Mouse (Mus musculus) frontal cortex, postnatal 36 days (tissue): ENCODE results near the gene Aloxe3.

Experiments
- DNase-seq, 2 experiments: peaks; one replicate each; pipeline ENCODE4 v3.0.0; 2022; ENCODE audit warnings: low spot score in 2 of 2

Aloxe3 gene

GRCm38 (mm10) chr11:69107676-69108075 is 18.0 kb upstream of the Aloxe3 start:
- DNase-seq = no peak

GRCm38 (mm10) chr11:69108223-69108622 is 17.5 kb upstream of the Aloxe3 start:
- DNase-seq = no peak

DNA sequence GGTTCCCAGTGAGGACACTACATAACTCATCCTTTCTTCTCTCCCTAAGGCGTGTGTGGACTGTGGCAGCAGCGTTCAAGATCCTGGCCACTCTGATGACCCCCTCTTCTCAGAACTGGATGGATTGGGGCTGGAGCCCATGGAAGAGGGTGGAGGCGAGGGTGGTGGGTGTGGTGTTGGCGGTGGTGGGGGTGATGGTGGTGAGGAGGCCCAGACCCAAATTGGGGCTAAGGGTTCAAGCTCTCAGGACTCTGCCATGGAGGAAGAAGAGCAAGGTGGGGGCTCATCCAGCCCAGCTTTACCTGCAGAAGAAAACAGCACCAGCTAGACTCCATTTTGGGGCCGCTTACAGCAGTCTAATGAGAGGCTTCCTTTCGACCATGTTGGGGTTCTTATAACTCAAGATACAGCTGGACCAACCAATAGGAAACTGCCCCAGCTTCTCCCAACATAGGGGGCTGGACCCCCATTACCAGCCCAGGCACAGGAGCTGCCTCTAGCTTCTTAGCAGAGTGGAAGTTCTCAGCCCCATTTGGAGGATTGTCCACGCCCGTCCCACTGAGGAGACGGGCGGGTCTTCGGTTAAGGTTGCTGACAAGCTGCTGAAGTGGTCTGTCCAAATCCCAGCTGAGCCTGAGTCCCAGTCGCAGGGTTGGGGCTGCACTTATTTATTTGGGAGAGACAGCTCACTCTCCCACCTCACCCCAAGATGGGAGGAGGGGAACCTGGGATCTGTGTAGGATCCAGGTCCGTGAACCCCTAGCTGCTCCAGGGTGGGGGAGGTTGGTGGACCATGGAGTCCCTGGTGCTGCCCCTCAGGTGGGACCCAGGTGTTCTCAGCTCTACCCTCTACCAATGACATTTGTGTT is 16.4 kb upstream of the Aloxe3 start:
- DNase-seq = peak in 1 of 2 experiments; percentile 11

GRCm38 (mm10) chr11:69110319-69111046 is 15.2 kb upstream of the Aloxe3 start:
- peak; percentile 87 to 95 for DNase-seq

- DNase-seq = peak in 1 of 2 experiments; percentile 25
Measured at GRCm38 (mm10) chr11:69111051-69111810, 14.5 kb upstream of the Aloxe3 start.

GRCm38 (mm10) chr11:69111865-69112264 is 13.8 kb upstream of the Aloxe3 start:
- peak; percentile 19 to 45 for DNase-seq

- no peak for DNase-seq
Measured at GRCm38 (mm10) chr11:69114018-69114417, 11.7 kb upstream of the Aloxe3 start.

DNA sequence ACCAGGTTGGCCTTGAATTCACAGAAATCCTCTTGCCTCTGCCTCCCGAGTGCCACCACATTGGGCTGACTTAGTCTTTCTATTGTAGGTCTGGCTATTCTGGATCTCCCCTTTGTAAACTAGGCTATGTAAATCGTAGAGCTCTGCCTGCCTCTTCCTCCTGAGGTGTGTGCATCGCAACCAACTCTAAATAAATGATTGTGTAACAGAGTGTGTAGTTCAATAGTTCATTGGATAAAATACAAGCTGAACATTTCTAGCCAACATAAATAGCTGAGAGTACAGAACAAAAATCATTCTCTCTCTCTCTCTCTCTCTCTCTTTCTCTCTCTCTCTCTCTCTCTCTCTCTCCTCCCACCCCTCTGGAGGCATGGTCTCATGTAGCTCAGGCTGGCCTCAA is 11.1 kb upstream of the Aloxe3 start:
- no peak for DNase-seq

- DNase-seq = no peak
Measured at GRCm38 (mm10) chr11:69116843-69117242, 8.9 kb upstream of the Aloxe3 start.

DNA sequence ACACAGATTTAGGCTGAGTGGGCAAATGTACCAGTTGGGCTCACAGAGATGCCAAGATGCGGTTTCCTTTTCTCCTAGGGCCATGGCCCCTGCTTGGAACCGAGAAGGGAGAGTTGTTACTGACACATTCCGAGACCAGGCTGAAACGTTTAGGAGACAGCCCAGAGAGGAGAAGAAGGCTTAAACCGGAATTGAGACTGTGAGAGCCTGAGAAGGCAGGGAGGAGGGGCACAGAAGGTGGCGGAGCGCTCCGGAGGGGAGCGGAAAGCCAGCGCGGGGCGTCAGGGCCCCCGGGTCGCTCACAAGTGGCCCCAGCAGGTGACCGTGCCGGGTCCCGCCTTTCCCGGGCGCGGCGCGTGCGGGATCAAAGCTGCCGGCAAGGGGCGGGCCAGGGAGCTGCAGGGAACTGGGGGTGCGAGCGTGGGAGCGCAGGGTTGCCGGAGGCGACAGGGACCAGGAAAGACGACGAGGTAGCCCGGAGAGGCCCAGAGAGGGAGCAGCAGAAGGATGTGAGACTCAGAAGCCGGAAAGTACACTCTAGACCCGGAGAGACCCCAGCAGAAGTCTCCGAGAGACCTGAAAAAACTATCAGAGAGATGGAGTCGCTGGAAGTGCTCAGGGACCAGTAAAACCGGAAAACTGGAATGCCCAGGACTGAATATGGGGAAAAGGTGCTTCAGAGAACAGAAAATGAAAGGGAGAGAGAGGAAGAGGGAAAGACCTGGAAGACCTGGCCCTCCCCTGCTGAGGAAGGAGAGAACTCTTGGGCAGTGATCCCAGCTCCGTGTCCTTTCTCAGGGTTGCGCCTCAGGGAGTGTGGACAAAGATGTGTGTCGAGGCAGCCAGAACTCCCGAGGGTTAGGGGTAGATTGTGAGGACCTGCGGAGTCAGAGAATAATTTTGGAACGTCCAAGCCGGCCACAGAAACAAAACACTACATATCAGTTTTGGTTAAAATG is 7.7 kb upstream of the Aloxe3 start:
- DNase-seq = peak; percentile 44 to 64

DNA sequence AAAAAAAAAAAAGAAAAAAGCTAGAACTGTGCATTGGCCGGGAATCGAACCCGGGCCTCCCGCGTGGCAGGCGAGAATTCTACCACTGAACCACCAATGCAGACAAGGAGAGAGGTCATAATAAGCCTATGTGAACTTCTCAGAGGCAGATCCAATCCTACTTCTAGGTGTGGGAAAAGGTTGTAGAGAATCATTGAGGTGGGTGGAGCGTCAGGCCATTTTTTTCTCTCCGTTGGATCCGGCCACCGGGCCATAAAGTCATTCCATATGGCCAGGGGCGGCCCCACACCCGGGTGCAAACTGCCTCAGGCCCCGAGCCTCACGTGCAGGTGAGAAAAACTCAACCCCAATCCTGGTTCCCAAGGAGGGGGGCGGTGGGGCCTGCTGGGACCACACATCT is 6.9 kb upstream of the Aloxe3 start:
- DNase-seq = peak; percentile 90 to 95

- DNase-seq = peak in 1 of 2 experiments; percentile 2
Measured at GRCm38 (mm10) chr11:69119446-69120155, 6.1 kb upstream of the Aloxe3 start.

- peak in 1 of 2 experiments; percentile 1 for DNase-seq
Measured at GRCm38 (mm10) chr11:69120221-69121000, 5.3 kb upstream of the Aloxe3 start, which contains the start of gene Hes7. Hes7 (plus strand) TSS chr11:69120404.

DNA sequence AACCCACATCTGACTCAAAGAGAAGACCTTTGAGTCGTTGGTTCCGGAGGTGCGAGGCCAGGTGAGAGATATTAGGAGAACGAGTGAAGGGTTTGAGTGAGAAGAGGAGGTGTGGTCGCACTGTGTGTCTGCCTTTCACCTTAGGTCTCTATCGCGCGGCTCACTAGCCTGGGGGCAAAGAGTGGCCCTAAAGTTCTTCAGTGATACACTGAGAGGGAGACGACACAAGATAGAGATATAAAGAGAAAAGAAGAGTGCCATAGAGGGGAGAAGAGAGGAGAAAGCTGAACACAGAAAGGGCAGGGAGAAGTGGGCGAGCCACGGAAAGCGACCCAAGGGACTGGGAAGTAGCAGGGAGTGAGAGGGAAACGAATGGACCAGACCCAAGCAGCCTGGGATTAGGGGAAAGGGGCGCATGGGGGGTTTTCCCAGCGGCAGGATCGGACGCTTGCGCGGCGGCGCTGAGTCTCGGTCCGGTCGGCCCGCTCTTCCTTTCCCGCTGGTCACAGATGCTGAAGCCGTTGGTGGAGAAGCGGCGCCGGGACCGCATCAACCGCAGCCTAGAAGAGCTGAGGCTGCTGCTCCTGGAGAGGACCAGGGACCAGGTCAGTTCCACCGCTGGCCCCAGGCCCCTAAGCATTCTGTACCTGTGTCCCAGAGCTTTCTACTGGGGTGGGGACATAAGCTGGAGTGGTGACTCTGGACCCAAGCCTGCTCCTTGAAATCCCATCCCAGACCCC is 4.5 kb upstream of the Aloxe3 start:
- DNase-seq = peak in 1 of 2 experiments; percentile 28

GRCm38 (mm10) chr11:69121741-69122335 is 3.9 kb upstream of the Aloxe3 start:
- no peak for DNase-seq

DNA sequence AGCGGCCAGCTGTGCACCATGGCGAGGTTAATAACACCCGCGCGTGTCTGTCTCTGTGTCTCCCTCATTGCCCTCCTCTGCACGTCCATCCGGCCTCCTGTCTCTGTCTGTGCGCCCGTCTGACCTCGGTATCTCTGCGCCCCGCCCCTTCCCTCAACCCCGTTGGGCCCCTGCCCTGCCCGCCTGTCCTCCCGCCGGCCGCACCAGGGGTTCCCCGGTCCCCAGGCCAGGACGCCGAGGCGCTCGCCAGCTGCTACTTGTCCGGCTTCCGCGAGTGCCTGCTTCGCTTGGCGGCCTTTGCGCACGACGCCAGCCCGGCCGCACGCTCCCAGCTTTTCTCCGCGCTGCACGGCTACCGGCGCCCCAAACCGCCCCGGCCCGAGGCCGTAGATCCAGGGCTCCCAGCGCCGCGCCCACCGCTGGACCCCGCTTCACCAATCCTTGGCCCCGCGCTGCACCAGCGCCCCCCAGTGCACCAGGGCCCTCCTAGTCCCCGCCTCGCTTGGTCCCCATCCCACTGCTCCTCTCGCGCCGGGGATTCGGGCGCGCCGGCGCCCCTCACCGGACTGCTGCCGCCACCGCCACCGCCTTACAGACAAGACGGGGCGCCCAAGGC is 3.3 kb upstream of the Aloxe3 start, which contains the start of gene 9130213A22Rik:
9130213A22Rik (minus strand) TSS at position 254 of the 616 bp plus-strand sequence.
- peak; percentile 84 to 88 for DNase-seq

- peak; percentile 96 for DNase-seq
Measured at GRCm38 (mm10) chr11:69123056-69123692, 2.5 kb upstream of the Aloxe3 start.
